Mouse (Mus musculus): ENCODE results near the gene Kmt2c.

DNA sequence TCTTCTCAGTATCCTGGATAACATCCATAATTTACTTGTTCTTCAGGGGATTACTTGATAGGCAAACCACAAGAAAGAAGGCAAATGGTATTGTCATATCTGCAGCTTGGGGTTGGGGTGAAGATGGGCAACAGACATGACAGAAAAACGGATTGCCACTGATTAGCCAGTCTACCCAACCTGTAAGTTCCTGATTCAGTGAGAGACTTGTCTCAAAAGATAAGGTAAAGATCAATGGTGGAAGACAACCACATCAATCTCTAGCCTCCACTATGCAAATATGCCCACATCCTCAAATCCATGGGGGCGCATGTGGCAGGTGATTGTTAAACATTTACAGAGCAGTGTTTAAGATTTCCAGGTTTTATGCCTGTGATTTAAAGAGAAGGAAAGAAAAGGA, 105.9 kb downstream of the Kmt2c start:
- TF ChIP-seq POLR2A (IDR thresholded peaks at IDR 0.05; ENCODE audit: control insufficient read depth, extremely low read depth, insufficient read depth, low read length, poor library complexity) (no peak), CTCF (IDR thresholded peaks at IDR 0.05; ENCODE audit: borderline replicate concordance, control insufficient read depth, extremely low read depth, insufficient read depth, low read length, poor library complexity) (no peak)
